Mouse (Mus musculus) neural tube, embryonic 12.5 days (tissue): ENCODE results near the gene Pramef25. TPM values are rescaled to one million over a fixed set of nuclear protein-coding genes. Genes with fewer than 3 reads are reported as not detected.
"Not testable (repeated sequence)": the region's sequence is repeated elsewhere in the genome, so short reads cannot be mapped to it uniquely, and the experiment has no call there.

ENCODE experiments used
- ATAC-seq: fragments of 200-750 bp; cut with Nextera tagmentation; 2 replicates; pipeline ENCODE4 v1.8.0; 2017; ENCODE audit warnings: low read depth, mild to moderate bottlenecking, moderate TSS enrichment, moderate library complexity; ENCODE audit not compliant: low FRiP score
- H3K27ac ChIP-seq: fragments of 300-500 bp; sonication (generic); 2 replicates; pipeline ENCODE4 v1.5.1; 2016
- H3K27me3 ChIP-seq: fragments of 300-500 bp; sonication (generic); replicated peaks from 2 replicates; pipeline ENCODE4 v1.6.1; 2016; ENCODE audit warnings: mild to moderate bottlenecking
- H3K36me3 ChIP-seq: fragments of 300-500 bp; sonication (generic); 2 replicates; pipeline ENCODE4 v1.6.1; 2016; ENCODE audit warnings: mild to moderate bottlenecking
- H3K4me1 ChIP-seq: fragments of 300-500 bp; sonication (generic); 2 replicates; pipeline ENCODE4 v1.6.1; 2016
- H3K4me2 ChIP-seq: fragments of 300-500 bp; sonication (generic); replicated peaks from 2 replicates; pipeline ENCODE4 v1.6.1; 2016; ENCODE audit warnings: mild to moderate bottlenecking
- H3K4me3 ChIP-seq: fragments of 300-500 bp; sonication (generic); 2 replicates; pipeline ENCODE4 v1.5.1; 2016
- H3K9ac ChIP-seq: fragments of 300-500 bp; sonication (generic); 2 replicates; pipeline ENCODE4 v1.6.1; 2016; ENCODE audit warnings: mild to moderate bottlenecking
- H3K9me3 ChIP-seq: fragments of 300-500 bp; sonication (generic); 2 replicates; pipeline ENCODE4 v1.6.1; 2016; ENCODE audit warnings: mild to moderate bottlenecking
- WGBS: fragments of 180-500 bp; shearing (Covaris S2); methylation state at CpG from one replicate; pipeline ENCODE4 v1.1.7; 2016; 5-methylcytosine and 5-hydroxymethylcytosine counted together
- polyA plus RNA-seq: library from polyadenylated mRNA; unstranded; fragments of >200 nt; fragmentation: Nextera tagmentation; extraction: Ambion mirVana; gene quantifications from 2 replicates; pipeline ENCODE4 v1.2.1, GENCODE M21; 2016

The Pramef25 gene
- not detected in 2 replicates for polyA plus RNA-seq

- not testable (repeated sequence) for H3K36me3 ChIP-seq, H3K4me1 ChIP-seq, H3K4me3 ChIP-seq, H3K4me2 ChIP-seq, H3K9ac ChIP-seq, H3K27me3 ChIP-seq, ATAC-seq, H3K27ac ChIP-seq
- 92% methylated on average over 1 of the region's 1 CpGs for WGBS
- H3K9me3 ChIP-seq = peaks cover 18% of the 10 kb centered on the region
Observed at GRCm38 (mm10) chr4:143950916-143951315, at the start of gene Pramef25. Pramef25 (minus strand) TSS chr4:143951016.

- not testable (repeated sequence) for H3K27ac ChIP-seq, H3K4me3 ChIP-seq, H3K4me2 ChIP-seq, ATAC-seq, H3K9ac ChIP-seq, H3K4me1 ChIP-seq, H3K9me3 ChIP-seq, H3K27me3 ChIP-seq, H3K36me3 ChIP-seq
- WGBS = 62% methylated on average over 3 of the region's 3 CpGs
Observed at GRCm38 (mm10) chr4:143994269-143994668, 43.5 kb upstream of the Pramef25 start, which contains the start of gene Pramef17. Pramef17 (minus strand) TSS chr4:143994369.

- not testable (repeated sequence) for H3K27ac ChIP-seq, H3K4me3 ChIP-seq, H3K36me3 ChIP-seq, ATAC-seq, H3K9me3 ChIP-seq, H3K4me1 ChIP-seq, H3K9ac ChIP-seq, H3K27me3 ChIP-seq, H3K4me2 ChIP-seq
- 93% methylated on average over 17 of the region's 17 CpGs for WGBS
Observed at GRCm38 (mm10) chr4:143988126-143988525, 37.3 kb upstream of the Pramef25 start.

GRCm38 (mm10) chr4:143987475-143987941 is 36.7 kb upstream of the Pramef25 start:
- not testable (repeated sequence) for H3K27me3 ChIP-seq, H3K4me1 ChIP-seq, ATAC-seq, H3K4me2 ChIP-seq, H3K9ac ChIP-seq, H3K36me3 ChIP-seq, H3K4me3 ChIP-seq, H3K27ac ChIP-seq, H3K9me3 ChIP-seq
- 91% methylated on average over 13 of the region's 17 CpGs for WGBS

- not testable (repeated sequence) for H3K9ac ChIP-seq, H3K36me3 ChIP-seq, H3K4me1 ChIP-seq, H3K27ac ChIP-seq, H3K27me3 ChIP-seq, H3K4me2 ChIP-seq, H3K4me3 ChIP-seq, H3K9me3 ChIP-seq, ATAC-seq
- 93% methylated on average over 6 of the region's 9 CpGs for WGBS
Observed at GRCm38 (mm10) chr4:143985733-143986132, 34.9 kb upstream of the Pramef25 start.

- WGBS = no CpG with 5 or more reads among the region's 7 CpGs
- H3K4me2 ChIP-seq, H3K36me3 ChIP-seq, ATAC-seq, H3K27me3 ChIP-seq, H3K4me3 ChIP-seq, H3K27ac ChIP-seq, H3K4me1 ChIP-seq, H3K9ac ChIP-seq, H3K9me3 ChIP-seq: not testable (repeated sequence)
Observed at GRCm38 (mm10) chr4:143985165-143985564, 34.3 kb upstream of the Pramef25 start.

- not testable (repeated sequence) for H3K4me3 ChIP-seq, H3K36me3 ChIP-seq, H3K9ac ChIP-seq, H3K27me3 ChIP-seq, H3K27ac ChIP-seq, H3K9me3 ChIP-seq, H3K4me1 ChIP-seq, ATAC-seq, H3K4me2 ChIP-seq
- WGBS = 47% methylated on average over 1 of the region's 1 CpGs
Observed at GRCm38 (mm10) chr4:143983446-143983845, 32.6 kb upstream of the Pramef25 start.

- not testable (repeated sequence) for H3K9me3 ChIP-seq, H3K4me3 ChIP-seq, H3K36me3 ChIP-seq, H3K4me1 ChIP-seq, H3K27ac ChIP-seq, H3K9ac ChIP-seq, H3K4me2 ChIP-seq, H3K27me3 ChIP-seq, ATAC-seq
- 46% methylated on average over 2 of the region's 2 CpGs for WGBS
Observed at GRCm38 (mm10) chr4:143966850-143967249, 16.0 kb upstream of the Pramef25 start, which contains the start of gene Gm13101. Gm13101 (minus strand) TSS chr4:143966950.

- H3K4me1 ChIP-seq, H3K27ac ChIP-seq, H3K27me3 ChIP-seq, H3K9ac ChIP-seq, ATAC-seq, H3K36me3 ChIP-seq, H3K4me2 ChIP-seq, H3K4me3 ChIP-seq: not testable (repeated sequence)
- H3K9me3 ChIP-seq = peaks cover 11% of the 10 kb centered on the region; the same call in 1 of the 2 replicates
- 91% methylated on average over 1 of the region's 1 CpGs for WGBS
Observed at GRCm38 (mm10) chr4:143900280-143900679, 50.5 kb downstream of the Pramef25 start, which contains the start of gene Pramef6. Pramef6 (minus strand) TSS chr4:143900380.

Other genes with a start within 250 kb of the Pramef25 start
- not detected in 2 replicates for gene Gm13089, start 248.3 kb downstream of the Pramef25 start, polyA plus RNA-seq
- not detected in 2 replicates for gene Gm13078, start 231.6 kb downstream of the Pramef25 start, polyA plus RNA-seq
- not detected in 2 replicates for gene Gm13023, start 161.7 kb downstream of the Pramef25 start, polyA plus RNA-seq
- not detected in 2 replicates for gene Gm13084, start 134.9 kb downstream of the Pramef25 start, polyA plus RNA-seq
- not detected in 2 replicates for gene Gm13103, start 104.5 kb downstream of the Pramef25 start, polyA plus RNA-seq
- not detected in 2 replicates for gene Pramef6, start 50.6 kb downstream of the Pramef25 start, polyA plus RNA-seq
- not detected in 2 replicates for gene Gm13101, start 15.9 kb upstream of the Pramef25 start, polyA plus RNA-seq
- not detected in 2 replicates for gene Pramef17, start 43.4 kb upstream of the Pramef25 start, polyA plus RNA-seq
- gene Pramel4, start 108.1 kb upstream of the Pramef25 start, polyA plus RNA-seq = not detected in 2 replicates
- not detected in 2 replicates for gene Gm13102, start 155.5 kb upstream of the Pramef25 start, polyA plus RNA-seq
- gene Oog3, start 211.6 kb upstream of the Pramef25 start, polyA plus RNA-seq = not detected in 2 replicates
- gene Oog2, start 239.7 kb upstream of the Pramef25 start, polyA plus RNA-seq = not detected in 2 replicates